Mouse (Mus musculus) MEL (cell line): ENCODE results near the gene Lrch3. TPM values are rescaled to one million over a fixed set of nuclear protein-coding genes. Genes with fewer than 3 reads are reported as not detected.

Experiments
- DNase-seq: peaks from one replicate; pipeline ENCODE4 v3.0.0; 2011; ENCODE audit warnings: low read depth, low spot score
- H3K27ac ChIP-seq: 2 replicates; pipeline ENCODE4 v1.5.1; 2012; ENCODE audit warnings: low read depth, mild to moderate bottlenecking, control low read depth, low read length, moderate library complexity; ENCODE audit not compliant: control insufficient read depth
- H3K27me3 ChIP-seq, 2 experiments: fragments of 150-350 bp in 1 of 2; sonication (generic) in 1 of 2; 2 replicates each; pipeline ENCODE4 v1.6.1; 2012; ENCODE audit warnings: low read length in 2 of 2, mild to moderate bottlenecking in 2 of 2, improper control_type of control experiment in 1 of 2, moderate library complexity in 1 of 2; ENCODE audit not compliant: insufficient read depth in 2 of 2, control insufficient read depth in 1 of 2
- H3K36me3 ChIP-seq, 2 experiments: 2 replicates each; pipeline ENCODE4 v1.6.1; 2012 to 2014; ENCODE audit warnings: low read length in 2 of 2, improper control_type of control experiment in 1 of 2, inconsistent platforms in 1 of 2, mild to moderate bottlenecking in 1 of 2; ENCODE audit not compliant: insufficient read depth in 2 of 2, control insufficient read depth in 1 of 2
- H3K4me1 ChIP-seq, 2 experiments: fragments of 150-350 bp in 1 of 2; sonication (generic) in 1 of 2; 2 replicates each; pipeline ENCODE4 v1.6.1; 2012; ENCODE audit warnings: low read length in 2 of 2, improper control_type of control experiment in 1 of 2, mild to moderate bottlenecking in 1 of 2; ENCODE audit not compliant: insufficient read depth in 2 of 2, control insufficient read depth in 1 of 2
- H3K4me3 ChIP-seq, 2 experiments: fragments of 150-350 bp in 1 of 2; sonication (generic) in 1 of 2; 2 replicates each; pipeline ENCODE4 v1.5.1; 2012; ENCODE audit warnings: low read depth in 2 of 2, low read length in 2 of 2, mild to moderate bottlenecking in 2 of 2, moderate library complexity in 2 of 2, control low read depth in 1 of 2, improper control_type of control experiment in 1 of 2; ENCODE audit not compliant: control insufficient read depth in 1 of 2, insufficient read depth in 1 of 2
- H3K79me2 ChIP-seq: 2 replicates; pipeline ENCODE4 v1.6.1; 2012; ENCODE audit warnings: mild to moderate bottlenecking, low read length, moderate library complexity; ENCODE audit not compliant: control insufficient read depth, poor library complexity, insufficient read depth
- H3K9ac ChIP-seq: 2 replicates; pipeline ENCODE4 v1.6.1; 2012; ENCODE audit warnings: low read depth, mild to moderate bottlenecking, control low read depth, low read length, moderate library complexity; ENCODE audit not compliant: control insufficient read depth, poor library complexity, severe bottlenecking
- H3K9me3 ChIP-seq: fragments of 150-350 bp; sonication (generic); replicated peaks from 2 replicates; pipeline ENCODE4 v1.6.1; 2012; ENCODE audit warnings: mild to moderate bottlenecking, low read length, improper control_type of control experiment, moderate library complexity; ENCODE audit not compliant: insufficient read depth
- CTCF ChIP-seq, 3 experiments: IDR thresholded peaks in 2 of 3; conservative IDR thresholded peaks in 1 of 3; 2 replicates each; pipeline ENCODE4 v1.5.1; 2011 to 2012; ENCODE audit warnings: low read length in 3 of 3, low read depth in 2 of 3, mild to moderate bottlenecking in 2 of 3, improper control_type of control experiment in 1 of 3, inconsistent platforms in 1 of 3, mixed read lengths in 1 of 3, moderate library complexity in 1 of 3; ENCODE audit not compliant: control insufficient read depth in 1 of 3, insufficient read depth in 1 of 3, poor library complexity in 1 of 3, severe bottlenecking in 1 of 3
- ELF1 ChIP-seq: IDR thresholded peaks from 2 replicates; pipeline ENCODE4 v1.6.1; 2014; ENCODE audit warnings: low read depth, mild to moderate bottlenecking, inconsistent platforms, low read length, improper control_type of control experiment, moderate library complexity
- EP300 ChIP-seq, 2 experiments: IDR thresholded peaks; 2 replicates each; pipeline ENCODE4 v1.6.1; 2011; ENCODE audit warnings: improper control_type of control experiment in 2 of 2, low read length in 2 of 2, low read depth in 1 of 2, mild to moderate bottlenecking in 1 of 2
- GABPA ChIP-seq: IDR thresholded peaks from 2 replicates; pipeline ENCODE4 v1.6.1; 2012; ENCODE audit warnings: low read depth, mild to moderate bottlenecking, inconsistent platforms, low read length, improper control_type of control experiment, moderate library complexity
- GATA1 ChIP-seq: IDR thresholded peaks from 2 replicates; pipeline ENCODE4 v1.6.1; 2011; ENCODE audit warnings: low read depth, low read length, improper control_type of control experiment
- HCFC1 ChIP-seq: IDR thresholded peaks from 2 replicates; pipeline ENCODE4 v1.6.1; 2012; ENCODE audit warnings: low read depth, mild to moderate bottlenecking, inconsistent platforms, low read length, improper control_type of control experiment, moderate library complexity
- KAT2A ChIP-seq: conservative IDR thresholded peaks from 2 replicates; pipeline ENCODE4 v1.6.1; 2012; ENCODE audit warnings: low read depth, low read length, improper control_type of control experiment, inconsistent platforms
- MAFK ChIP-seq: IDR thresholded peaks from 2 replicates; pipeline ENCODE4 v1.6.1; 2011; ENCODE audit warnings: low read depth, mild to moderate bottlenecking, low read length, improper control_type of control experiment, borderline replicate concordance
- MAX ChIP-seq: IDR thresholded peaks from 2 replicates; pipeline ENCODE4 v1.6.1; 2011; ENCODE audit warnings: low read length, improper control_type of control experiment
- MAZ ChIP-seq: IDR thresholded peaks from 2 replicates; pipeline ENCODE4 v1.6.1; 2012; ENCODE audit warnings: low read depth, mild to moderate bottlenecking, inconsistent platforms, low read length, improper control_type of control experiment
- MEF2A ChIP-seq: IDR thresholded peaks from 2 replicates; pipeline ENCODE4 v1.6.1; 2014; ENCODE audit warnings: low read depth, mild to moderate bottlenecking, inconsistent platforms, low read length, improper control_type of control experiment; ENCODE audit not compliant: poor library complexity, insufficient replicate concordance, severe bottlenecking; ENCODE audit errors: extremely low read depth
- MXI1 ChIP-seq: IDR thresholded peaks from 2 replicates; pipeline ENCODE4 v1.6.1; 2011; ENCODE audit warnings: mild to moderate bottlenecking, low read depth, low read length, improper control_type of control experiment
- MYB ChIP-seq: IDR thresholded peaks from 2 replicates; pipeline ENCODE4 v1.6.1; 2011; ENCODE audit warnings: mild to moderate bottlenecking, low read depth, low read length, improper control_type of control experiment
- MYC ChIP-seq: IDR thresholded peaks from 2 replicates; pipeline ENCODE4 v1.6.1; 2011; ENCODE audit warnings: low read depth, mild to moderate bottlenecking, low read length, improper control_type of control experiment, moderate library complexity
- NRF1 ChIP-seq: IDR thresholded peaks from 2 replicates; pipeline ENCODE4 v1.6.1; 2014; ENCODE audit warnings: low read depth, mild to moderate bottlenecking, inconsistent platforms, low read length, improper control_type of control experiment, moderate library complexity; ENCODE audit not compliant: poor library complexity, insufficient read depth, severe bottlenecking
- POLR2AphosphoS2 ChIP-seq: IDR thresholded peaks from 2 replicates; pipeline ENCODE4 v1.6.1; 2011; ENCODE audit warnings: low read length, improper control_type of control experiment
- RCOR1 ChIP-seq: IDR thresholded peaks from 2 replicates; pipeline ENCODE4 v1.6.1; 2012; ENCODE audit warnings: low read depth, mild to moderate bottlenecking, inconsistent platforms, low read length, improper control_type of control experiment
- SMC3 ChIP-seq: IDR thresholded peaks from 2 replicates; pipeline ENCODE4 v1.6.1; 2011; ENCODE audit warnings: low read depth, low read length, improper control_type of control experiment
- TBP ChIP-seq: IDR thresholded peaks from 2 replicates; pipeline ENCODE4 v1.8.0; 2011; ENCODE audit warnings: low read depth, low read length, improper control_type of control experiment
- TCF12 ChIP-seq: IDR thresholded peaks from 2 replicates; pipeline ENCODE4 v1.6.1; 2014; ENCODE audit warnings: low read depth, mild to moderate bottlenecking, inconsistent platforms, low read length, improper control_type of control experiment, moderate library complexity
- ZC3H11A ChIP-seq: IDR thresholded peaks from 2 replicates; pipeline ENCODE4 v1.6.1; 2012; ENCODE audit warnings: low read depth, mild to moderate bottlenecking, inconsistent platforms, low read length, improper control_type of control experiment
- ZKSCAN1 ChIP-seq: IDR thresholded peaks from 2 replicates; pipeline ENCODE4 v1.6.1; 2012; ENCODE audit warnings: low read depth, mild to moderate bottlenecking, inconsistent platforms, low read length, improper control_type of control experiment, moderate library complexity
- ZNF384 ChIP-seq: IDR thresholded peaks from 2 replicates; pipeline ENCODE4 v1.6.1; 2012; ENCODE audit warnings: low read depth, mild to moderate bottlenecking, inconsistent platforms, low read length, improper control_type of control experiment
- polyA plus RNA-seq, 2 experiments: library from polyadenylated mRNA; stranded (reverse) in 1 of 2; unstranded in 1 of 2; fragments of >175 nt in 1 of 2; fragments of >200 nt in 1 of 2; gene quantifications; 2 replicates each; pipeline versions ENCODE4 v1.2.1 to v1.2.4; 2012; ENCODE audit warnings: low replicate concordance in 2 of 2, low read depth in 1 of 2; ENCODE audit not compliant: insufficient read length in 2 of 2, insufficient read depth in 1 of 2, missing spikeins in 1 of 2
- total RNA-seq: library from RNA; depleted of rRNA; stranded (reverse); fragments of 300-350 nt; gene quantifications from 2 replicates; pipeline ENCODE4 v1.2.3, GENCODE M21; 2012

The Lrch3 gene
- total and polyA plus RNA-seq, 3 experiments, result 8.6 to 17.0 TPM; not detected in 1

- TF ChIP-seq MYB, result 0 out of 2 replicates have a peak, but pooled peaks have one; percentile 0
- no peak for TF ChIP-seq ZKSCAN1
- TF ChIP-seq TCF12, result no peak
- TF ChIP-seq MXI1, result no peak
- TF ChIP-seq GABPA, result no peak
- TF ChIP-seq NRF1, result no peak
- no peak for TF ChIP-seq CTCF (IDR thresholded peaks at IDR 0.05 in 2 of 3, conservative IDR thresholded peaks at IDR 0.05 in 1 of 3; ENCODE audit: control insufficient read depth in 1 of 3, insufficient read depth in 1 of 3, low read depth in 2 of 3, low read length in 3 of 3, poor library complexity in 1 of 3, severe bottlenecking in 1 of 3)
These were observed 147.0 kb downstream of the Lrch3 start (continued) for GRCm38 (mm10) chr16:33060926-33061325.

GRCm38 (mm10) chr16:33061400-33061799, 147.5 kb downstream of the Lrch3 start:
- H3K9ac ChIP-seq, result peak overlapping the region; percentile 77
- TF ChIP-seq MYC (0 out of 2 replicates have a peak, but pooled peaks have one; percentile 18), ZC3H11A (no peak), TBP (no peak), EP300 (IDR thresholded peaks at IDR 0.05; ENCODE audit: low read depth in 1 of 2, low read length in 2 of 2) (no peak), MEF2A (no peak), POLR2AphosphoS2 (no peak), HCFC1 (no peak), ZNF384 (peak; percentile 82), KAT2A (no peak), MAX (no peak), SMC3 (no peak), MAFK (no peak), ZKSCAN1 (no peak), ELF1 (no peak), RCOR1 (peak; percentile 57; the same call in 1 of the 2 replicates), GATA1 (no peak), MAZ (no peak)
- no peaks in the 10 kb centered on the region for H3K27me3 ChIP-seq
- H3K79me2 ChIP-seq, result peaks cover 30% of the 10 kb centered on the region
- peak overlapping the region; percentile 84 for H3K27ac ChIP-seq
- H3K4me3 ChIP-seq, result peak overlapping the region; percentile 75 to 76; a peak in 2 of 4 replicates
- H3K4me1 ChIP-seq, result peaks cover 3 to 20% of the 10 kb centered on the region in 2 experiments; a peak in 3 of 4 replicates
- peak; percentile 68 for DNase-seq
- peaks cover 11 to 31% of the 10 kb centered on the region in 2 experiments for H3K36me3 ChIP-seq
- no peaks in the 10 kb centered on the region for H3K9me3 ChIP-seq
